Mouse (Mus musculus): ENCODE data around the gene Rora.
"Not testable (repeated sequence)": the region's sequence is repeated elsewhere in the genome, so short reads cannot be mapped to it uniquely, and the experiment has no call there.

Gene Rora

GRCm38 (mm10) chr9:69021482-69021881, 367.9 kb downstream of the Rora start:
- no peak for DNase-seq

DNA sequence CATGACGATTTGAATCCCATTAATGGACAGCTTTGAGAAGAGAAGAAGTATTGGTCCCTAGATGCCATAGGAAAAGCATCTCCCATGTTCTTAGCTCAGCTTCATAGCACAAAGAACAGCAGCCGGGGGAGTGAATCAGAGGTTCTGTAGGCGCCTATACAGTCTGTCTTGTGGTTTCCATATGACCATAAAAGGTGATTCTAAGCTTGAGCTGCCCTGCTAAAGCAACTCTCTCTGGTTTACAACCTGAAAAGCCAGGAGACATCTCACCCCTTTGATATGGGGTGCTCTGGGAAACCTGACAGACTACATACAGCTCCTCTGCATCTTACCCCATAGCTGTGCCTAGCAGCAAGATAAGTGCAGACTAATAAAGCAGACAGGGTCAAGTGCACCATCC, 369.7 kb downstream of the Rora start:
- no peak for DNase-seq

DNA sequence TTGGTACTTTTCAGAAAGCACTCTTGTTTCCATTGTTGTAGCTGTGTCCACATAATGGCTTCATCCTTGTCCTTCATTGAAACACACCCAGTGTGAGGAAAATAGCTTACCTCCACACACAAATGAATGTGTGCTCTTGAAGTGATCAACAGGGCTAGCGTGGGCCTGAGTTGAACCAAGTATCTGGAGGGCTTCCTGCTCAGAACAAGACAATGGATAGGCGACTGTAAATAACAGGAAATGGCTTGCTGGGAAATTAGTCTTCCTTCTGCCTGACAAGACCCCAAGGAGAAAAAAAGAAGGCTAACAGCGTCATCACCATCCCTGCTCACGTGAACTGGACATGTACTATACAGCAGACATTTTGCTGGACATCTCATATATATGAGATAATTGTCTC, 374.6 kb downstream of the Rora start:
- no peak for DNase-seq

DNA sequence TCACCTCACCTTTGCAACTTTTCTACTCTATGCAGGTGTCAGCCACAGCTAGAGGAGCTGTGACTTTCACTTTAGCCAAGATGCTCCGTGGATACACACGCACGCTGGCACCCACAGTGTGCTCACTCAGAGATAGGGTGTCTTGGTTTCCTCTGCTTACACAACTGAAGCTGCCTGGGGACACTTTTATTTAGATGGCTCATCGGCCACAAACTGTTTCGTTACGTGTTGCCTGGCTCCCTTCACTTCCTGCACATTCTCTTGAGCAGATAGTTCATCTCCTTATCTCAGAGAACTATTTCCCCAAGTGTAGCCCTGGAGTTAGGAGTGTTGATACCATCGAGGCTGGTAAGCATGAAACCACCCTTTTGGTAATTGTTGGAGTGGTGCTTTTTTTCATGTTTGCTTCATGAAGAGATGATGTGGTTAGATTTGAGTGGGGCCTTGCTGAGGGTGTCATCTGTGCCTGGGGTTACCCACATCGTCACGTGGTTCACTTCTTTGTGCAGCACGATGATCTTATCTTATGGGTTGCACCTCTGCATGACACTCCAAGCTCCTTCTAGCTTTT, 380.8 kb downstream of the Rora start:
- no peak for DNase-seq

DNA sequence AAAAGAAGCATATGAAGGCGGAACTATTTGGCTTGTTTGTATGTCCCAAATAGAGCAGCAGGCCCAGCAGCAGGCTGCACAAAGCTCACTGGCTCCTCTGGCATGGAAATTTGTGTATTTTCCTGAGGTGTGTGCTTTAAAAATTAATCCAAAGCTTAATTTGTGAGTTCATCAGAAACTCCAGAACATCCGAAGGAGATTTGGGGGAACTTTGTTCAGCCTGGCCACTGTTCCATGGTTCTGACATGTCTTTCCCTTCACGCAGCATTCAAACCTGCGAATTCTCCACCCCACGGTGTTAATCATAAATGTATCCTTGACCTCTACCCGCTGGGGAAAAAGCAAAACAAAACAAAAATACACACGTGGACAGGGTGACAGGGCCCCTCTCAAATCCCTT, 381.9 kb downstream of the Rora start:
- DNase-seq, result no peak

DNA sequence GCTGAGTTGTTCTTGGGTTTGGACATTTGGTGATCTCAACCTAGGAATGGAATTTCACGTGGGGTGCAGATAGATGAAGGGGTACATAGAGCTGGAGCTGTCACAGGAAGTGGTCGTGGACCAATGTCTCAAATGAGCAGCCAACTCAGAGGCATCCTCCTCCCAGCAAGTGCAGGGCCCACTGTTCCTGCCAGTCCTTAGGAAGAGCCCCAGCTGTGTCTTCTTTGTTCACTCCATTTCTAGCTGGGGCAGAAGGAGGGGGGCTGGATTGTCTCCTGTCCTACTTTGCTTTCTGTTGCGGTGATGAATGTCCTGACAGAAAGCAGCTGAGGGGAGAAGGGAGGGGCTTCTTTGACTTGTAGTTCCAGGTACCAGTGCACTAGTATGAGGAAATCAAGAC, 382.7 kb downstream of the Rora start:
- DNase-seq, result no peak

DNA sequence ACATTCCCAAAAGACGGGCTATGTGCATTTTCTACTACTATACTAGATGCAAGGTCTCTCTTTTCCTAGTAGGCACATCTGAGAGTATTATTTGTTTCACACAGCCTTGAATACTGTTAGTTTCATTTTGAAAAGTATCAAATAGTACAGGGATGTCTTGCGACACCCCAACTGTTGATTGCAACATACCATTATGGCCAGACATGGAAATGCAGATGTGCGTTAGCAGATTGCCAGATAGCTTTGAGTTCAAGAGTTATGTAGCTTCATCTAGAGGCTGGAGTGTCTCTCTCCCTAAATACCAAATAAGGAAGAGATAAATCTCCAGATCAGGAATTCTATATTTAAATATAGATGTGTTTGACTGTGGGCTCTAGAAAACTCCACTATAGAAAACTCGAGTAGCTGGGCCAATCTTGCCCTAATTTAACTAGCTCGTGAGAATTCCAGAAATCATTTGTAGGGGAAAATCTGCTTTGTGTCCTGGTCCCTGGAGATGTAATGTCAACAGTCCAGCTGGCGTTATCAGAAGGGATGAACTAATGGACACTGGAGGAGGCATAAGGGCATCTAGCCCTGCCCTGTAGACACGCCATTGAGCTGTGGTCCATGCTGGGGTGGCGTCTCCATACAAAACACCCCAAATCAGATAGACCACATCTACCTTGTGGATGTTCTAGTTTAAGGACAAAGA, 390.5 kb downstream of the Rora start:
- DNase-seq, result no peak

DNA sequence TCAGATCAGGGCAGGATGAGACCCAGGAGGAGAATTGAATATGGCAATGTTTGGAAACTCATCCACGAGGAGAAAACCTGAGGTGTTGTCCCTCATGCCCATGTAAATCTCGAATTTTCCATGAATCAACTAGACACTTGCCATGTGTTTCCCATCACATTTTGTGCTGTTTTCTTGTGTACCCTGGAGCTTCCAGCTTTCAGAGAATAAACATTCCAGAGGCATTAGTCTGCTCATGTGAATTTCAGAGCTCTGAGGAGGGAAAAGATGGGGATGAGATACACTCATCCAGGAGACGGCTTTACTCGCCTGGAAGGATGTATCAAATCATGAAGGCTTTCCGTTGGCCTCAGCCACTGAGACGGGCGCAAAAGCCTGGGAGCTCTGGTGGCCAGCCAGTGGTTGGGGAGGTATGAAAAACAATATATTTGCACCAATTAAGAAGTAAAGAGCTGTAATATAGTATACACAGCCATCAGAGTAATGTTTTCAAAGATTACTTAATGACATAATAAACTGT, 391.1 kb downstream of the Rora start:
- no peak for DNase-seq

GRCm38 (mm10) chr9:69045908-69046307, 392.3 kb downstream of the Rora start:
- DNase-seq, result no peak

DNA sequence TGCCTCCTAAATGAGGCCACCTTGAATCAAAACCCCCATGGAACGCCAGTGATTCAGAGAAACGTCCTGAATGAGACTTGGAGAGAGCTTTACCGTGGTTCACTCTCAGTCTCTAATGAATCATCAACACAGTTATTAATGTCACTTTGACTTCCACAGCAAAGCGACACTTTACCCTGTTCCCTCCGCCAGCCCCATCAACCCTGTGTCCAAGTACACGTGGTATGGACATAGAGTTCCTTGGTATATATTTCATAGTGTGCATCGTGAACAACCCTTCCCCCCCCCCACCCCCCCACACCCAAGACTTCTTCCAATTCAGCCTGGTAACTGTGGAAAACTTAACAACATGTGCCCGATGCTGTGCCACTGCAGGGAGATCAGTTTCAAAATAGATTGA, 397.3 kb downstream of the Rora start:
- no peak for DNase-seq

DNA sequence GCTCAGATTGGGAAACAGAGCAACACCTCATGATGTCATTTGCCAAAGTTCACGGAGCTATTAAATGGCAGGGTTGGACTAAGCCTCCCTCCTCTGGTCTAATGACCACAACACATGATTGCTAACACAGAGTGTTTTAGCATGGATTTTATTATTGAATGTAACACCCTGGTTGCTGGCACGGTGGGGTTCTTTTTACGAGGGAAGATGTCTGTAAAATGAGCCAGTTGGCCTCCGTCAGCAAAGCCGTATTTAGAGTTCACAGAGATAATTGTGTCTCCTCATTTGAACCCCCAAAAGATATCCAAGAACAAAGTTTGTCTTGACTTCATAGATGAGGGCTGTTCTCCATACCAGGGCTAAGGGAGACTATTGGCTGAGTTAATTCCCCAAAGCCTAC, 398.3 kb downstream of the Rora start:
- DNase-seq, result no peak

GRCm38 (mm10) chr9:69055302-69055701, 401.7 kb downstream of the Rora start:
- DNase-seq, result peak; percentile 77 to 84

DNA sequence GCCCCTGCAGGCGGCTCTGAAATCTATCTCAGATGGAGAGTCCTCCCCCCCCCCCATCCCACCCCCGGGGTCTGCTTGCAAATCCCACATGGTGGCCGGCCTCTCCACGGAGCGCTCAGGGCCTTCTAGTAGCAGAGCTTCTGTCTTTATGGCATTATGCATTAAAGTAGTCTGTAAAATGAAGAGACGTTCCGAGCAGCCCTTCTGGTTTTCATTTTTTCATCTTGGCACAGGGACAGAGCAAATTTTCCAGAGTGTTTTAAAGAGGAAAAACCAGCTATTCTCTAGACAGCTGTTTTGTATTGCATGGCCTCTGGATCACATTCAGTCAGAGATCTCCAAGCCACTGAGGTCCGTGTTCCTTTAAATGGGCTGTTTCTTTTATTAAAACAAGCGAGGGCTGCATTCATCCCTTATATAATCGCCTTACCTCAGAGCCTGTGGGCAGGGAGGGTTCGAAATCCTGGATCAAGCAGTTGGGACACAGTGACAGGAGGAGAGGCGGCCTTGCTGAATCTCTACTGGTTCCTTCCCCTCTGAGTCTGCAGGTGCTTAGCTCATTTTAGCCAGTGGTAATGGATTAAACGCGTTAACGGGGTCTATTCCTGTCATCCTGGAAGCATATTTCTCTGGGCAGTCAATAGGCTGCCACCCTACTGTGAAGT, 417.7 kb downstream of the Rora start:
- DNase-seq, result no peak

- DNase-seq, result no peak
Observed at GRCm38 (mm10) chr9:69073271-69073670, 419.7 kb downstream of the Rora start.

- DNase-seq, result no peak
Observed at GRCm38 (mm10) chr9:69084086-69084719, 430.6 kb downstream of the Rora start.

- DNase-seq, result peak; percentile 55 to 71
Observed at GRCm38 (mm10) chr9:69084720-69085661, 431.4 kb downstream of the Rora start.

DNA sequence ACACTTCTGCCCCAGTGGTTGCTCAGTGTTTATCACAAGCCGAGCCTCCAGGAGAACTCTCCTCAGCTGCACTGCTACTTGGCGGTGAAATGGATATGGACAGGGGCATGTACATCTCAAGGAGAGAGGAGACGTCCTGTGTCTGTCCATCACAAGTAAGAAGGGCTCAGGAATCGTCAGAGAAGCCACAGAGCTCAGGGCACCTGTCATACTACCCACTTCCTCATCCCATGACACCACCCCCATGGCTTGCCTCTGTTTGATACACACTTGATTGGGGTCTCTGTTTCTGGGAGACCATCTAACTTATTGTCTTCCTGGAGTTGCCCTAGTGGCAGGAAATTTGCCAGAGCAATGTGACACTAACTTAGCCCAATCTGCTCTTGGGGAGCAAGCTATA, 433.3 kb downstream of the Rora start:
- no peak for DNase-seq

DNA sequence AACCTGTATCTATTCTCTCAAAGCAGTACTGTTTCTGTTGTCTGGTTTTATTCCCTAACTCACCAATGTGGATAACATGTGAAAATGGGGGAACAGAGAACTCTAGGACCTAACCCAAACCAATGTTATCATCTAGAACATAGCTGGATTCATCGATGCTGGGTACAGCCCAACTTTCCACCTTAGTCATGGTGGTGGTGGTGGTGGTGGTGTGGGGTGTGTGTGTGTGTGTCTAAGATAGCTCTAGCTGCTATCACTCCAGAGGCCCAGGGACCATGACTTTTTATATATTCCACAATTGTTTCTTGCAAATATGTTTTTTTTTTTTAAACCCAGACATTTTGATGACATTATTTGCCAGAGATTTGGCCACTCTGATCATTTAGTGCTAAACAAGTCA, 433.7 kb downstream of the Rora start:
- DNase-seq, result no peak

- no peak for DNase-seq
Observed at GRCm38 (mm10) chr9:69090749-69091270, 437.2 kb downstream of the Rora start.

DNA sequence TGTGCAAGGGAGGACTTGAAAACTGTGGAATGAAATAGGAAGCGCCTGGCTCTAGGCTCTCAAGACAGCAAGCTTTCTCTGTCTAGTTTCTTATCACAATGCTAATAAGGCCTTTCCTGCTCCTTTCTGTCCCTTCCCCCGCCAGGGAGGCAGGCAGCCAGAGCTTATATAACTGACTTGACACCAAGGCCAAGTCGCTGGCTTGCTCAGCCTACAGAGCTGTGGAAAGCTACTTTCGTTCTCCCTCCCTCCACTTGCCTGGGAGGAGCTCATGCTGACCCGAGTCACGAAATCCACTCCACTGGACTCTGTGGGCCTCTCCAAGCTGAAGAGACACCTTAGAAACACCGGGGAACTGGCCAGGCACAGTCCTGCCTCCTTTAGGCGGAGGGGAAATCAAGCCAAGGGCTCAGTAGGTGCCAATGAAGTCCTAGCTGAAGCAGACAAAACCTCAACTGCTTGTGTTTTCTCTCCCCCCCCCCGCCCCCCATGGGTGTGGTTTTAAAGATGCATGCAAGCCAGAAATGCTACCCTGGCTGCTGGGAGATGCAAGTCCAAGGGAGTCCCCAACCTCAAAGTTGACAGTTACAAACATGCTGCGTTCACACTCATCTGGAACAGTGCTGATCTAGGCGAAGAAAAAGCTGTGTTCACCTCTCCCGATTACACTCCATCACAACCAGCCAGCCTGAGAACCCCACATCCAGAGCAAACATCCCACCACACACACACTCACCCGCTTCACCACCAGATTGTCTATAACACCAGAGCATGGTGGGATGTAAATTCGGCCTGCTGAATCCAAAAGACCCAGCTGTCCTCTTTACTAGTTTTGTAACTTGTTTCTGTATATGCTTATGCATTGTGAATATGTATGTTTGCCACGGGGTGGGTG, 438.8 kb downstream of the Rora start:
- DNase-seq, result peak; percentile 85 to 91

GRCm38 (mm10) chr9:69100153-69100756, 446.7 kb downstream of the Rora start:
- not testable (repeated sequence) for DNase-seq

Data from cerebellum, postnatal 10 days (tissue).